Mouse (Mus musculus): ENCODE data around the gene Paics.

The Paics gene

DNA sequence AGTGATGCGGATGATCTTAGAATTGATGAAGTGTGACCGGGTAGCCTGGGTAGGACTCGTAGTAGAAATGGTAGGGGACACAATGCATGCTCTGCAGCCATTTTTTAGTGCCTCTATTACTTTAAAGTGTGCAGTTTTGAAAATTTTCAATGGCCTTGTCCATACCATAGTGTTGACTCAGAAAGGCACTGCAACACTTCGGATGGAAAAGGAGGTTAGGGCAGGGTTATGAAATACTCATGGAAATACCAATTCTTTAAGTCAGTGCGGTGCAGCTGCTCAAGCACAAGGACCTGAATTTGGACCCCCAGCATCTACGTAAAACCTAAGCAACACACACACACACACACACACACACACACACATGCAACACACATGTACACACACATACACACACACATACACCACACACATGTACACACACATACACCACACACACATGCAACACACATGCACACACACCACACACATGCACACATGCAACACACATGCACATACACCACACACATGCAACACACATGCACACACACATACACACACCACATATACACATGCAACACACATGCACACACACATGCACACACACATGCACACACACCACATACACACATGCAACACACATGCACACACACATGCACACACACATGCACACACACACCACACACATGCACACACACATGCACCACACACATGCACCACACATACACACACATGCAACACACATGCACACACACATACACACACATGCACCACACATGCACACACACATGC is 53.1 kb downstream of the Paics start, which contains the start of gene Arl9:
Gene Arl9, plus strand, starts transcription at position 5 of the 771 bp plus-strand sequence.
- in situ Hi-C loops (cut with MboI): no loop called here

DNA sequence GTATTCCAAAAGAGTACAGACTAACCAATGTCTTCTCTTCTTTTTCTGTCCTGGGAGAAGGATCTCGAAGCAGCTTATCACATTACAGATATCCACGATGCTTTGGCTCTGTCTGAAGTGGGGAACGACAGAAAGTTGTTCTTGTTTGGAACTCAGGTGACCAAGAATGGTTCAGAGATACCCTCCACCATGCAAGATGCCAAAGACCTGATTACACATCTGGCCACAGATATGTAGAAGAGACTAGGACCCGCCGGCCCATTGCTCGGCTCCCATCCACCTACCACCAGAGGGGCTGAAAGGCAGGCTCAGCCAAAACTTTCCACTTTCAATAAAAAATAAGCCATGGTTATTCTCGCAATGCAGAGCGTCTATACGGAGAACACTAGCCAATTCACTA is 59.2 kb downstream of the Paics start:
- in situ Hi-C loops (cut with MboI): no loop called here

DNA sequence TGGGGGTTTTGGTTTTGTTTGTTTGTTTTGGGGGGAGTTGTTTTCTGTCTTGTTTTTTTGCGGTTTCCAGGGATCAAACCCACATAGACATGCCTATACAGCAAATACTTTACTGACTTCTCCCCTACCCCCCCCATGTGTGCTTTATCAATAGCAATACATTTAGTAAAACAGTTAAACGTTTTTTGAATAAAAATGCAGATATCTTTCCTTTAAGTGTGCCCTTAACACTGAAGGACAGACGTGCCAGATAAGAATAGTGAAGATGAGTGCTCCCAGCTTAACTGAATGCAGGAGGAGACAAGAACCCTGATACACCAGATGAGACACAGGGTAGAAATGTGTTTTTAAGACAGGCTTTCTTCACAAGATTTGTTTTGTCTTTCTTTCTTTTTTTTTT is 60.0 kb downstream of the Paics start:
- in situ Hi-C loops (cut with MboI): no loop called here

DNA sequence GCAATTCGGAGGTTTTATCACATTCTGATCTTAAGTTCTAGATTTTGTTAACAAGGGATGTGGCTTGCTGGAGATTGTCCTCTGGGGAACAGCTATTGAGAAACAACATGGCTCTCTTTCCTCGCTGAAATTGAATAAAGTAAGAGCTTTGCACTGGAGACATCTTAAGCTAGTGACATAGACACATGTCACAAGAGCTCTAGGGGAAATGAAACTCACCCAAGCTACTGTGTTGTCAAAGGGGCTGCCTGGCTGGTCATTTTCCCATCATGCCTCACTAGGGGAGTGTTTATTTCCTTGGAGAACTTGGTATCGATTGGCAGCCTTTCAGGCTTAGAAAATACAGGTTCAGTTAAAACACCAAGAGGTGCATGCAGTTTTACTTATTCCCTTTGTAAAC is 62.1 kb downstream of the Paics start:
- in situ Hi-C loops (cut with MboI): no loop called here

DNA sequence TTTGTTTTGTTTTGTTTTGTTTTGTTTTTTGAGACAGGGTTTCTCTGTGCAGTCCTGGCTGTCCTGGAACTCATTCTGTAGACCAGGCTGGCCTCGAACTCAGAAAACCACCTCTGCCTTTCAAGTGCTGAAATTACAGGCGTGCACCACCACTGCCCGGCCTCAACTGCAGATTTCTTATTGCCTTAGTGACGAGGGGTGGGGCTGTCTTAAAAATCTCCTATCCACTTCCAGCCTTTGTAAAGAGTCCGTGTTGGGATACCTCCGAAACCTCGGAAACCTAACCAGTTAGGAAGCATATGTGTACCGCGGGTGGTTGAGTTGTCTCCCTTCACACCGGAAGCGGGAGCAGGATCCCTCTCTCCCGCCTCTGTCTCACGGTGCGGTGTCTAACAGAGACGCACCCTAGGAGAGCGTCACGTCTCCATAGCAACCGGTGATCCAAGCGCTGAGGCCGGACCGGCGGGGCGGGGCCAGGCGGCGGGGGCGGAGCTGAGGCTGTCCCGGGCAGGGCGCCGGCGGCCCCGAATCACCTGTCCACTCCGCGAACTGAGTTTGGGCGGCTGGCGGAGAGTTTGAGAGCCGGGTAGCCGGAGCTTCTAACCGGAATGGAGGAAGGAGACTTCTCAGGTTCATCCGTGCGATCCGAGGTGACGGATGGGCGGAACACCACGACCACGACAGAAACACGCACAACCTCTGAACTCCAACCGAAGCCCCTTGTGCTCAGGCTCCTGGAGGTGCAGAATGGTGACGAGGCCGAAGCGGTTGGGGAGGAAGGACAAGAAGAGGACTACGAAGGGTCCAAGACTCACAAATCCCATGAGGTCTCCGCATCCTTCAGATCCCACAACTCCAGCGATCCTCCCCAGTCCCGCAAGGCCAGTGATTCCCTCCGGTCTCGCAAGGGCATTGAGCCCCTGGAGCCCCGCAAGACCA is 64.7 kb downstream of the Paics start, which contains the start of gene Thegl:
Gene Thegl, plus strand, starts transcription at position 480 of the 939 bp plus-strand sequence.
- in situ Hi-C loops (cut with MboI): no loop called here

Data from mature B cell (primary cell).